Mouse (Mus musculus): ENCODE results near the gene S100a2.
A peak's percentile ranks its signal among the peaks of the same experiment; 100 is the strongest.

Gene S100a2

DNA sequence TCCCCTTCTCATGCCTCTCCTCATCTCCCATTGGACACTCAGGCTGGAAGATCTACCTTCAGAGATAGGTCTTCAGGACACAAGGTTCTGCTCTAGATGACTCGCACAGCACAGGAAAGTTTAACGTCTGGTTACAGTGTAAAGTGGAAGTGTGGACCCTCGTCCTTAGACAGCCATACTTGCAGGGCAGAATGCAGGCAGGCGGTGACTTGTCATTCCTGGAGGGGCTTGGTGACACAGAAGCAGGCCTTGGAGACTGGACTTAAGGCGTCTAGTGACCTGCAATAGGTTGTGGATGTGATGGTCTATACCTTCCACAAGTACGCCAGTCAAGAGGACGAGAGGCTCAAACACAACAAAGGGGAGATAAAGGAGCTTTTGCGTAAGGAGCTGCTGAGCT, at the start of gene S100a2:
TSS of gene S100a2 (plus strand) at position 301 of the 400 bp plus-strand sequence.
- DNase-seq (ENCODE audit: low spot score in 2 of 2): no peak

GRCm38 (mm10) chr3:90540904-90541303, 49.1 kb upstream of the S100a2 start:
- DNase-seq (ENCODE audit: low spot score in 2 of 2): no peak

GRCm38 (mm10) chr3:90549676-90550420, 40.2 kb upstream of the S100a2 start:
- no peak for DNase-seq (ENCODE audit: low spot score in 2 of 2)

GRCm38 (mm10) chr3:90550421-90550790, 39.6 kb upstream of the S100a2 start:
- DNase-seq (ENCODE audit: low spot score in 2 of 2): no peak

DNA sequence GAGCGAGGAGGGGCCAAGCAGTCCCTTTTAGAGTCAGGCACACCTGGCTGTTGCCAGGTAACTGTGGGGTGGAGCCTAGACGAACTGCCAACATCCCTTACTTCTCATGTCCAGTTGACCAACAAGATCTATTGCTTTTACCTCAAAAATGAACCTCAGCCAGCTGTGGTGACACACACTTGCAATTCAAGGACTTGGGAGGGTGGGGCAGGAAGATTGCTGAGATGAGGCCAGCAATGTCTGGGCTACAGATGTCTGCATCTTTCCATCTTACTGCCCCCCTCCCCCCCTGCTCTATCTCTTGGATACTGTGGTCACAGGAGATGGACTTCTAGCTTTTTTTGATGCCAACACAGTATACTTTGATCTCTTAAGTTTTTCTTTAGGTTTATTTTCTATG, 37.8 kb upstream of the S100a2 start:
- DNase-seq (ENCODE audit: low spot score in 2 of 2): no peak

- no peak for DNase-seq (ENCODE audit: low spot score in 2 of 2)
These were observed 34.1 kb upstream of the S100a2 start for GRCm38 (mm10) chr3:90555954-90556353.

GRCm38 (mm10) chr3:90560008-90560628, 29.9 kb upstream of the S100a2 start, which contains the start of gene S100a3:
Gene S100a3, plus strand, starts transcription at chr3:90560578.
- DNase-seq (ENCODE audit: low spot score in 2 of 2): no peak

GRCm38 (mm10) chr3:90574691-90575090, 15.4 kb upstream of the S100a2 start:
- DNase-seq (ENCODE audit: low spot score in 2 of 2): no peak

- DNase-seq (ENCODE audit: low spot score in 2 of 2): no peak
These were observed 14.7 kb upstream of the S100a2 start for GRCm38 (mm10) chr3:90575320-90575719.

GRCm38 (mm10) chr3:90576351-90577001, 13.6 kb upstream of the S100a2 start:
- DNase-seq (ENCODE audit: low spot score in 2 of 2): no peak

DNA sequence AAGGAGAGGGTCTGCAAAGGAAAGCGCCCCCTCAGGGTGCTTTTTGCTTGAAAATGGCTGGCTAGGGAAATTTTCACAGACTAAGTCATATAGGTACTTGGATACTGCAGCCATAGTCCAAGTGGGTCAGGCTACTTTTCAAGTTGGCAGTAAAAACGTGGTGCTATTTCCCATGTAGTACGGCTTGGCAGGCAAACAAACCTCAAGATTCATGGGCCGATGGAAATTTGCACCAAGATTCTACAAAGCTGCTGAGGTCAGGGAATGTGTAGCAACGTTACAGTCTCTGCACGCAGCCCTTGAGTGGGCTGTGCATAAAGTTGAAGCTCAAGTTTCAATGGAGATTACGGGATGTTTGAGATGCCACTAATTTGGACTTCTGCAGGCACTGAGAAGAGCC, 10.6 kb upstream of the S100a2 start:
- no peak for DNase-seq (ENCODE audit: low spot score in 2 of 2)

GRCm38 (mm10) chr3:90581141-90581540, 8.9 kb upstream of the S100a2 start:
- DNase-seq (ENCODE audit: low spot score in 2 of 2): no peak

DNA sequence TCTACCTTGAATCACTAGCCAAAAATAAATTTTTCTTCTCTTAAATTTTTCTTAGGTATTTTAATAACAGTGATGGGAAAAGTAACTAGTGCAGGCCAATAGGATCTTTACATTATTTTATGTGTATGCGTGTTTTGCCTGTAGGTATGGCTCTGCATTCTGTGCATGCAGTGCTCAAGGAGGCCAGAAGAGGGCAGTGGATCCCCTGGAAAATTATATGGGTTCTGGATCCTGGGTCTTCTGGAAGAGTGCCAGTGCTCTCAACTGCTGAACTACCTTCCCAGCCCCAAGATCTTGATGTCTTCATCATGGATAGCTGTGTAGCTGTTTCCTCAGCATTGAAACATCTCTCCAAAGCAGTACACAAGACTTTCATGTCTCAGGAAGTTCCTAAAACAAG, 7.9 kb upstream of the S100a2 start:
- DNase-seq (ENCODE audit: low spot score in 2 of 2): no peak

GRCm38 (mm10) chr3:90582556-90582955, 7.5 kb upstream of the S100a2 start:
- no peak for DNase-seq (ENCODE audit: low spot score in 2 of 2)

DNA sequence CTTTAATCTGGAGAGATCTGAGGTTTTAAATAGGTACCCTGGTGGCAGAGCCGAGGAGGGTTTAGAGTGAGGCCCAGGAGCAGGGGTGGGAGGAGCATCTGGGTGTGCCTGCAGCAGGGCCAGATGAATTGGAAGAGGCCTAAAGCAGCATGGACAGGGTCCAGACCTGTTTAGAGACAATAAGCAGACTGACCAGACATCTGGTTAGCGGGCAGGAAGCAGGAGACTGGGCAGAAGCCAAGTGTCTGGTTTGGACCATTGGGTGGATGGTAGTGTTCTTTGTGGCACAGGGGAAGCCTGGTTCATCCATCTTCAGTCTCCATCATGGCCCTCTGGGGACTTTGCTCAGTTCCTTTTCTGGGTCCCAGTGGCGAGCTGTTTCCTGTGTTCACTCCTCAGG, 6.2 kb upstream of the S100a2 start:
- DNase-seq (ENCODE audit: low spot score in 2 of 2): no peak

DNA sequence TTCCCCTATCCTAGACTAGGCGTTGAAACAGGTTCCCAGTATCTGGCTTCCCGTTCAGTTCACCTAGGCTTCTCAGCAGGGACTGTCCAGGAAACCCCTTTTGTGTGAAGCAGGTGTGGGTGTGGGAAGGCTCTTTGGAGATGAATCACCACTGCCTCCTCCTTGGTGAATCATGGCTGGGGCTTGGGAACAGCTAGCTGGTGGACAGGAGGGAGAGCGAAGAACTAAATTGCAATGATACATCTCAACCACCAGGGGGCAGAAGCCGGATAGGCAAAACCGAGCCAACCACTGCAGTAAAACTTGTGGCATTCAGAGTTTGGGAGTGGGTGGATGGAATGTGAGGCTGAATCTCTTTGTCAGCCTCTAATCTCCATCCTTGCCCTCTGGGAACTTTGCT, 4.5 kb upstream of the S100a2 start:
- peak; percentile 60 to 73 for DNase-seq (ENCODE audit: low spot score in 2 of 2)

DNA sequence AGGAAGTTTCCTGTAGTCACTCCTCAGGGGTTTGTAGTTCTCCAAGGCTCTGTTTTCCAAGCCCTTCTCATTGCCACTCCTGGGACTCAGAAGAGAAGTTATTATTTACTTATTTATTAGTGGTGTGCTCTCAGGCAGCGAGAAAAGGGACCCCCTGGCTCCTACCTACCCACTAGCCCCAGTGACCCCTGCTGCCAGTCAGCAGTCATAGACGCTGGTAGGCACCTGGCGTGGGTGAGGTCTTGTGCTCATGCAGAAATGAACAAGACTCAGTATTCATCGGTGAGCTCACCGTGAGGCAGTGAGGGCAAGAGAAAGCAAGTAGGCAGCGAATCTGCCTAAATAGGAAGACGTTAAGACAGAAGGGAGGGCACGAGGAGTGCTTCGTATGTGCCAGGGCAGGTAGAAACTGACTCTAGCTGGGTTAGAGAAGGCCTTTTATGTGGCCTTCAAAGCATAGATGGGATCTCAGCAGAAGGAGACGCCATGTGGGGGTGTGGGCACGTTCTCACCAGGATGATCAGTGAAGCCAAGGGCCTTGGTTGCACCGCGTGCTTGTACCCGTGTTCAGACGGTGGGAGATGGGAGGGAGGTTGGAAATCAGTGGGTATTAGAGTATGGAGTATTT, 3.9 kb upstream of the S100a2 start:
- DNase-seq (ENCODE audit: low spot score in 2 of 2): peak; percentile 37 to 45

DNA sequence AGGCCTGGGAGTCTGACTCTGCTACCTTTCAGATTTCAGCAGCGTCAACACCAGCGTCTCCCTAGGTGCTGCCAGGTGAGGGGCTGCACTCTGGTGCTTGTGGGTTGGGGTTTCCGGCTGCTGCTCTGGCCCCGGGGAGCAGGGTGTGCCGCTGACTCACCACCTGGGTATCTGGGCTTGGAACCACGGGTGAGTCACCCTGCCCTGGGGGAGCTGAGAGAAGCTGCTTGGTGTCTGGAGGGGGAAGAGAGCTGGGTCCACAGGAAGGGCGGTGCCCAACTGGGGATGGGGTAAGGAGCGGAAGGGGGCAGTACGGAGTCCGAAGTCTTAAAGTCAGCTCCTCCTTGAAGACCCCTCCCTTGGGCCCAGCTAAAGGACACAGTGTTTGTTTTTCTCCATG, 3.1 kb upstream of the S100a2 start:
- peak; percentile 96 to 98 for DNase-seq (ENCODE audit: low spot score in 2 of 2)

GRCm38 (mm10) chr3:90587361-90588101, 2.5 kb upstream of the S100a2 start:
- peak; percentile 61 to 65 for DNase-seq (ENCODE audit: low spot score in 2 of 2)

GRCm38 (mm10) chr3:90589390-90589789, 657 bp upstream of the S100a2 start:
- peak; percentile 63 to 69 for DNase-seq (ENCODE audit: low spot score in 2 of 2)

- no peak for DNase-seq (ENCODE audit: low spot score in 2 of 2)
These were observed 4.4 kb downstream of the S100a2 start for GRCm38 (mm10) chr3:90594466-90594865.

DNA sequence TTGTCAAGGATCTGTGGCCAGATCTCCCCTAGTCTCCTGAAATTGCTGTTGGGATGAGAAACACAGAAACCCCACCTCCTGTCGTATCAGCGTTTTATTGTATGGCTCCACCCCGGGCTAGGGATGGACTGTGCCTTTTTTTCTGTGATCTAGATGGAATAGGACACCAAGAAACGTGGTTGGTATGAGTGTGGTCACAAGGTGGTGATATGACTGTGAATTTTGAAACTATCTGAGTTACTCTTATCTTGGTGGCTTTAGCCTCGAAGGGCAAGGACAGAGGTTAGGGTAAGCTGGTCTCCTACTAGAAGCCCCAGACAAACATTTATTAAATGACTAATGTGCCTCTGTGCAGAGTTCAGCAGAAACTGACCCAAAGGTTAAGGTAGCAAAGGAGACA, 5.5 kb downstream of the S100a2 start:
- DNase-seq (ENCODE audit: low spot score in 2 of 2): no peak

All from natural killer cell, adult 2 months (primary cell).